Mouse (Mus musculus) ES-E14 (cell line): ENCODE measurements at regions not wholly inside any gene's neighbourhood (a gene's known extent, or its start where the extent isn't known, plus 50 kb on each side); places are given as distances from the start of the nearest gene placed in this dataset.

Source experiments
- DNase-seq: peaks from one replicate; pipeline ENCODE4 v3.0.0-alpha.2; 2013; ENCODE audit warnings: low read depth, low spot score
- H3K27ac ChIP-seq: 2 replicates; pipeline ENCODE4 v1.5.1; 2012; ENCODE audit warnings: low read depth, mild to moderate bottlenecking, low read length, moderate library complexity, mixed read lengths; ENCODE audit not compliant: poor library complexity, insufficient read depth, severe bottlenecking
- H3K36me3 ChIP-seq: 2 replicates; pipeline ENCODE4 v1.6.1; 2012; ENCODE audit warnings: mild to moderate bottlenecking, low read length, moderate library complexity, mixed read lengths; ENCODE audit not compliant: control insufficient read depth, poor library complexity, insufficient read depth, severe bottlenecking
- H3K4me1 ChIP-seq, 2 experiments: fragments of 150-350 bp in 1 of 2; sonication (generic) in 1 of 2; 2 replicates each; pipeline ENCODE4 v1.6.1; 2012; ENCODE audit warnings: low read length in 2 of 2, mild to moderate bottlenecking in 1 of 2, mixed read lengths in 1 of 2; ENCODE audit not compliant: control insufficient read depth in 2 of 2, insufficient read depth in 2 of 2, poor library complexity in 1 of 2
- H3K4me3 ChIP-seq, 2 experiments: fragments of 150-350 bp in 1 of 2; sonication (generic) in 1 of 2; 2 replicates each; pipeline ENCODE4 v1.5.1; 2012; ENCODE audit warnings: low read length in 2 of 2, low read depth in 1 of 2, mild to moderate bottlenecking in 1 of 2, mixed read lengths in 1 of 2; ENCODE audit not compliant: insufficient read depth in 1 of 2, poor library complexity in 1 of 2, severe bottlenecking in 1 of 2
- H3K9ac ChIP-seq: 2 replicates; pipeline ENCODE4 v1.6.1; 2012; ENCODE audit warnings: low read depth, mild to moderate bottlenecking, low read length, mixed read lengths; ENCODE audit not compliant: poor library complexity, insufficient read depth, severe bottlenecking
- H3K9me3 ChIP-seq: fragments of 150-350 bp; sonication (generic); 2 replicates; pipeline ENCODE4 v1.6.1; 2012; ENCODE audit warnings: low read depth, mild to moderate bottlenecking, low read length; ENCODE audit not compliant: control insufficient read depth, insufficient read depth
- CHD2 ChIP-seq: IDR thresholded peaks from 2 replicates; pipeline ENCODE4 v1.6.1; 2014; ENCODE audit warnings: mild to moderate bottlenecking, low read depth, low read length, inconsistent platforms
- HCFC1 ChIP-seq: IDR thresholded peaks from 2 replicates; pipeline ENCODE4 v1.6.1; 2012; ENCODE audit warnings: low read length, inconsistent platforms, borderline replicate concordance; ENCODE audit not compliant: insufficient read depth
- MAFK ChIP-seq: IDR thresholded peaks from 2 replicates; pipeline ENCODE4 v1.6.1; 2014; ENCODE audit warnings: mild to moderate bottlenecking, low read depth, low read length, inconsistent platforms; ENCODE audit not compliant: insufficient read depth
- ZC3H11A ChIP-seq: IDR thresholded peaks from 2 replicates; pipeline ENCODE4 v1.6.1; 2012; ENCODE audit warnings: low read depth, mild to moderate bottlenecking, inconsistent platforms, low read length, borderline replicate concordance
- ZNF384 ChIP-seq: IDR thresholded peaks from 2 replicates; pipeline ENCODE4 v1.6.1; 2012; ENCODE audit warnings: low read depth, low read length, inconsistent platforms
- in situ Hi-C, 2 experiments: fragments of 600-800 bp; cut with MboI; formaldehyde crosslinking; loops; one replicate each; pipeline ENCODE4 v1.15.1; 2025; ENCODE audit warnings: low sequenced_read_pairs in 2 of 2, inconsistent platforms in 1 of 2; ENCODE audit not compliant: unreplicated experiment in 2 of 2

DNA sequence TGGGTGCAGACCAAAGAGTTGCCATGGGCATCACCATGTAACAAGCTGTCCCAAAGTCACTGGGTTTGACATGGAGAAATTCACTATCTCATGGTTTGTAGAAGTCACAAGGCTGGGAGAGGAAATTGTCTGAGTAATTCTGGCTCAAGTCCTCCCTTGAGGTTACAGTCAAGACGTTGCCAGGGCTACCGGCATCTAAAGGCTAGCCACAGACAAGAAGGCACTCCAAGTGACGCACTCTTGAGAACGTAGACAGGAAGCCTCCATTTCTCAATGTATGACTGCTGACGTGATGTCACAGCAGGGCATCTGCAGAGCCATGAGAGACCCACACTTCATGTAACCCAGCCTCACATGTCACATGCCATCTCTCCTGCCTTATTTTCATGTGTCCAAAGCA lies 59.2 kb upstream of the Nectin1 start:
- in situ Hi-C loops = no loop called here
- no peak overlapping the region for H3K9ac ChIP-seq
- H3K4me3 ChIP-seq = no peak overlapping the region
- H3K27ac ChIP-seq = no peak overlapping the region
- H3K36me3 ChIP-seq = no peaks in the 10 kb centered on the region; the same call in 1 of the 2 replicates
- TF ChIP-seq ZC3H11A (no peak), CHD2 (no peak), HCFC1 (no peak), ZNF384 (no peak), MAFK (no peak)
- no peak for DNase-seq
- H3K4me1 ChIP-seq = peaks cover 0 to 2% of the 10 kb centered on the region in 2 experiments; a peak in 1 of 4 replicates
- H3K9me3 ChIP-seq = no peaks in the 10 kb centered on the region

DNA sequence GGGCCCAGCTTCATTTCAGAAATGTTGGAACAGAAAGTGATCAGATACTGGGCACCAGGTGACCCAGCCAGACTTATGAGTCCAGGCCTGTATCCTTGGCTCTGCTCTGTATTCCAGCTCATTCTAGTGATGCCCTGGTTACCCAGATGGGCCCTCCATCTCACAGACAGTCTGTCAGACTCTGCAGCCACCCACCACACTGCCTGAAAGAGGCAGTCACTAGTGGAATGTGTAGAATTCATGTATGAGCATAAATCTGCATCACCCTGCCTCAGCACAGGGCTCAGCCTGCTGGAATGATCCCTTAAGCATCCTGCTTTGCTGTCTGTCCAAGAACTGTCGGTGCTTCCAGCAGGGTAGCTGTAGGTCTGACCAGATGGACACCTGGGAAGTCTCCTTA lies 51.8 kb upstream of the Nectin1 start:
- no peak overlapping the region for H3K9ac ChIP-seq
- no peak overlapping the region for H3K4me3 ChIP-seq
- no peaks in the 10 kb centered on the region for H3K9me3 ChIP-seq
- no peak overlapping the region for H3K27ac ChIP-seq
- TF ChIP-seq MAFK = no peak
- no peak for TF ChIP-seq ZC3H11A
- TF ChIP-seq HCFC1 = no peak
- TF ChIP-seq ZNF384 = no peak
- no peak for TF ChIP-seq CHD2
- no peaks in the 10 kb centered on the region for H3K4me1 ChIP-seq
- DNase-seq = no peak
- in situ Hi-C loops = no loop called here
- H3K36me3 ChIP-seq = no peaks in the 10 kb centered on the region

DNA sequence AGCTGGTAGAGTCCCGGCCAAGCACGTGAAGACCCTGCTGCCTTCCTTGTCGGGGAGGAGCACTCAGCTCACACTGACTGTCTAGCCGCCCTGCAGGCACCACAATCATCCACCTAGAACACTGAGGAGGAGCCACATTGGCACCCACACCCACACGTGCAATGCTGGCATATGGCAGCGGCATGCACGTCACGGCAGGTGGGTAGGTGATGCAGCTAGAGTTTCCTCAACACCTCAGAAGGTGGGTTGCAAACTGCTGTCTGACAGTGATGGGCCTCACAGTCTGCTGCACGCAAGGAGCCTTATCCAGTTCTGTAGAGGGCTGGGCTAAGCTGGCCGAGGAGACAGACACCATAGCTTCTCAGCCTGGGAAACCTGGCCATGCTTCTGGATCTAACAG lies 51.2 kb upstream of the Nectin1 start:
- in situ Hi-C loops = no loop called here
- no peaks in the 10 kb centered on the region for H3K9me3 ChIP-seq
- no peaks in the 10 kb centered on the region for H3K4me1 ChIP-seq
- no peak for TF ChIP-seq ZNF384
- no peak for TF ChIP-seq ZC3H11A
- TF ChIP-seq HCFC1 = no peak
- TF ChIP-seq MAFK = no peak
- no peak for TF ChIP-seq CHD2
- DNase-seq = no peak
- no peak overlapping the region for H3K9ac ChIP-seq
- H3K4me3 ChIP-seq = no peak overlapping the region
- H3K36me3 ChIP-seq = no peaks in the 10 kb centered on the region
- H3K27ac ChIP-seq = no peak overlapping the region
